Comparison of ENCODE assay signal across 9 mouse cellular contexts in the genomic region with DNA sequence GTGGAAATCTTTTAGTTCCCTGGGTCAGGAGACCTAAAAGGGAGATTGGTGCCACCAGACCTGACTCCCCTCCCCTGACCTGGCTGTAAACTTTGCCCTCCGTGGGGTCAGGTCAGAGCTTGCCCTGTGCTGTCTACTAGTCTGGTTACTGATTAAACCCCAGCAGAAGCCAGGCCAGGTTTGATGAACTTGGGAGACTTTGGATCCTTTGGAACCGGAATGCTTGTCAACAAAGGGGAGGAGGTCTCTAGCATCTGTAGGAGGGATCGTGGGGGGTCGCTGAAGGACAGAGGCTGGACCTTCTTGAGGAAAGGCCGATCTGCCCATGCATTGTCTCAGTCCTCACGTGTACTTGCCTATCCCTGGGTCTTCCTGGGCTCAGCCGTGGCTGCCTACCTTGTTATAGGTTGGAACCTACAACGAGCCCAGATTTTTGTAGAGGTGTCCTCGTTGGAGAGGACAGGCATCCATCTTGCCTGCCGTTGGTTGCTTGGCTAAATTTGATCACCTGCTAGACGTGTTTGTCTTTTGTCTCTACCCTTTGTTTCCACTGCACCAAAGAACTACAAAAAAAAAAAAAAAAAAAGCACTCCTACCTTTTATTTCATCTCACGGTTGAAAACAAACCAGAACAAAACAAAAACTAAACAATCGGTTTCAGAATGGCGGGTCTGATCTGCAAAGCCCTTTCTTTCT. TPM values are rescaled to one million over a fixed set of nuclear protein-coding genes. Genes with fewer than 3 reads are reported as not detected.
A peak's percentile ranks its signal among the peaks of the same experiment; 100 is the strongest.
DNase-seq lines count a peak whose midpoint lies in the region; ATAC-seq lines count a peak whose summit lies in the region.
"Had no signal": no experiment of that assay in that cellular context is flagged by ENCODE, and none has a peak within 500 bp of the region (broad histone marks: within the 10 kb centered on the region; RNA-seq: fewer than 3 reads in every experiment).

No protein-coding gene starts in this region.

- DNase-seq in embryonic facial prominence, embryonic 10.5 days (ENCODE audit: low spot score), result peak; percentile 38
- DNase-seq in kidney, adult 11 months, result peak; percentile 95
- DNase-seq in midbrain, embryonic 10.5 days (ENCODE audit: low spot score), result peak; percentile 30
- no peak for DNase-seq in thymus, adult 18-20 months
- DNase-seq in gastrocnemius, postnatal 14 days, result no peak
- DNase-seq in frontal cortex, adult 2 months (ENCODE audit: extremely low spot score in 1 of 2, low spot score in 1 of 2), result no peak
- DNase-seq in cerebellum, postnatal 4 days (ENCODE audit: low spot score in 2 of 2), result no peak
- DNase-seq: adrenal gland, adult 2 months had no signal

- peak; percentile 9 for ATAC-seq in CD4-positive, CD25-positive, alpha-beta regulatory T cell, adult 4 months

- H3K27me3 ChIP-seq in embryonic facial prominence, embryonic 10.5 days (replicated peaks; ENCODE audit: low read depth, poor library complexity, severe bottlenecking), result no peaks in the 10 kb centered on the region
- H3K27me3 ChIP-seq in midbrain, embryonic 10.5 days (ENCODE audit: low read depth, poor library complexity, severe bottlenecking), result peaks cover under 1% of the 10 kb centered on the region; the same call in 1 of the 2 replicates

- WGBS in embryonic facial prominence, embryonic 10.5 days, result 21% methylated on average over 14 of the region's 14 CpGs
- 29% methylated on average over 14 of the region's 14 CpGs for WGBS in midbrain, embryonic 10.5 days

- peaks cover 6% of the 10 kb centered on the region for H3K36me3 ChIP-seq in embryonic facial prominence, embryonic 10.5 days (replicated peaks)
- no peaks in the 10 kb centered on the region for H3K36me3 ChIP-seq in midbrain, embryonic 10.5 days

- intact Hi-C loops in gastrocnemius, postnatal 14 days (cut with DNase I; ENCODE audit: low total_unique reads), result no loop called here

- H3K4me3 ChIP-seq in embryonic facial prominence, embryonic 10.5 days, result peak overlapping the region; percentile 94
- H3K4me3 ChIP-seq in midbrain, embryonic 10.5 days, result peak overlapping the region; percentile 93

- H3K9me3 ChIP-seq in embryonic facial prominence, embryonic 10.5 days, result no peaks in the 10 kb centered on the region
- H3K9me3 ChIP-seq in midbrain, embryonic 10.5 days (replicated peaks), result no peaks in the 10 kb centered on the region

- H3K4me1 ChIP-seq in embryonic facial prominence, embryonic 10.5 days, result peaks cover 65% of the 10 kb centered on the region
- peaks cover 66% of the 10 kb centered on the region for H3K4me1 ChIP-seq in midbrain, embryonic 10.5 days

- H3K27ac ChIP-seq in embryonic facial prominence, embryonic 10.5 days (replicated peaks), result peak overlapping the region; percentile 95
- peak overlapping the region; percentile 97 for H3K27ac ChIP-seq in midbrain, embryonic 10.5 days (replicated peaks)

RNA-seq across cellular contexts. Expression of a gene that starts 3.5 kb away (rescaled TPM):
- polyA plus RNA-seq in CD4-positive, CD25-positive, alpha-beta regulatory T cell, adult 4 months (2017; shearing (Covaris generic)), result 10 to 100 TPM; 28.6 to 31.0 TPM
- 9.2 and 9.8 TPM in 2 replicates for polyA plus RNA-seq in embryonic facial prominence, embryonic 10.5 days (2016; fragmentation: Nextera tagmentation; extraction: Ambion mirVana)
- polyA plus RNA-seq in midbrain, embryonic 10.5 days (2016; fragmentation: Nextera tagmentation; extraction: Ambion mirVana), result 9.3 and 11.2 TPM in 2 replicates
- 10 to 100 TPM; 16.2 to 16.4 TPM for total RNA-seq in gastrocnemius, postnatal 14 days (2021)
- polyA plus RNA-seq in frontal cortex, adult 2 months (2012; rRNA removed), result 140 and 159 TPM in 2 replicates

Comparison
In these comparisons a context has a peak if more than half of its experiments do, and no peak if none do; other contexts are left out.
1. DNase-seq: peak in embryonic facial prominence, embryonic 10.5 days (single experiment), kidney, adult 11 months (single experiment) and midbrain, embryonic 10.5 days (single experiment); none in thymus, adult 18-20 months (0 of 2), gastrocnemius, postnatal 14 days (single experiment), frontal cortex, adult 2 months (0 of 2) and cerebellum, postnatal 4 days (0 of 2).